Mouse (Mus musculus): ENCODE measurements around the gene St3gal6. TPM values are rescaled to one million over a fixed set of nuclear protein-coding genes. Genes with fewer than 3 reads are reported as not detected.

The St3gal6 gene
- polyA plus RNA-seq, 1 experiment = 38.8 TPM

- no peak for DNase-seq
- Histone ChIP-seq H3K4me1 (ENCODE audit: control insufficient read depth, insufficient read depth, low read length) (no peaks in the 10 kb centered on the region), H3K4me3 (replicated peaks; ENCODE audit: extremely low read depth, low read depth, low read length) (no peak overlapping the region)
- no peak for TF ChIP-seq CTCF (IDR thresholded peaks at IDR 0.05; ENCODE audit: insufficient read depth, low read length)
- TF ChIP-seq POLR2A (IDR thresholded peaks at IDR 0.05; ENCODE audit: borderline replicate concordance, extremely low read depth, low read depth, low read length) = no peak
- WGBS = 61% methylated on average over 2 of the region's 2 CpGs
These were observed 12.0 kb upstream of the St3gal6 start for GRCm38 (mm10) chr16:58536076-58536475.

GRCm38 (mm10) chr16:58535236-58535635 lies 11.2 kb upstream of the St3gal6 start:
- H3K4me3 ChIP-seq (replicated peaks; ENCODE audit: extremely low read depth, low read depth, low read length) = no peak overlapping the region
- H3K4me1 ChIP-seq (ENCODE audit: control insufficient read depth, insufficient read depth, low read length) = no peaks in the 10 kb centered on the region
- no peak for DNase-seq
- 68% methylated on average over 5 of the region's 5 CpGs for WGBS
- TF ChIP-seq CTCF (IDR thresholded peaks at IDR 0.05; ENCODE audit: insufficient read depth, low read length) = no peak
- TF ChIP-seq POLR2A (IDR thresholded peaks at IDR 0.05; ENCODE audit: borderline replicate concordance, extremely low read depth, low read depth, low read length) = no peak

DNA sequence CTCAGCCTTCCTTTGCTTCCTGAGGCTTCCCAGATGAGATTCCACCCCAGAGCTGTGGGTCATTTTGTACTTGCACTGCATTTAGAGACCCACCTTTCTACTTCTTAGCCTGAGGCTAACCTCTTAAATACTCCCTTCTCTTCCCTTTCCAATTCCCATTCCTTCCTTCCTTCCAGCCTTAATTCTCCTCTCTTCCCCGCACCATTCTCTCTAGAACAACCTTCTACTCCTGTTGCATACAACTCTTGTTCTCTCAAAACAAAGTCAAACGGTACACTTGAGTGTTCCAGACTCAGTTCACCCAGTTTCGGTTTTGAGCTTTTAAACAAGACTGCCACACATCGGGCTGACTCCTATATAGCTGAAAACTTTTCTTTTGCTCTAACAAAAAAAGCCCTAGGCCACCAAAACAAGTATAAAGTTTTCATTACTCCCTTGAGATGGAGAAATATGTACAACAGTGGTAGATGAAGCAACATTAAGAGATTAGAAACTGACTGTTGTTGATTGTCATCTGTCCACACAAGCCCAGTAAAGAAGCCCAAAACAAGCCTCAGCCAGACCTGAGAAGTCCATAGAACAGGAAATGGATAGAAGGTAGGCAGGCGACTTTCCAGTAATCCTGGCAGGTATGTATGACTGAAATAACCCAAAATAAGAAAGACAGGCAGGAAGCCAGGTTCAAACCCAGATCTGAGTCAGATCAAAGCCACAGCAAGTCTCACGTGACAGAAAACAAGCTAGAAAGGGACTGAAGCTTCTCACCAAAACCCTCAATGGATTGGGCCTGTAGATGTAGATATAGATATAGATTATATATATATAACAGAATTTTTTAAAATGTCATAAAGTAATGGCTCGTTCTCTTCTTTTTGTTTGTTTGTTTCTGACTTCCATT lies 10.5 kb upstream of the St3gal6 start:
- TF ChIP-seq POLR2A (IDR thresholded peaks at IDR 0.05; ENCODE audit: borderline replicate concordance, extremely low read depth, low read depth, low read length) (no peak), CTCF (IDR thresholded peaks at IDR 0.05; ENCODE audit: insufficient read depth, low read length) (no peak)
- Histone ChIP-seq H3K4me3 (replicated peaks; ENCODE audit: extremely low read depth, low read depth, low read length) (no peak overlapping the region), H3K4me1 (ENCODE audit: control insufficient read depth, insufficient read depth, low read length) (no peaks in the 10 kb centered on the region)
- DNase-seq = no peak
- WGBS = 84% methylated on average over 7 of the region's 7 CpGs

GRCm38 (mm10) chr16:58533742-58534141 lies 9.7 kb upstream of the St3gal6 start:
- DNase-seq = no peak
- H3K4me3 ChIP-seq (replicated peaks; ENCODE audit: extremely low read depth, low read depth, low read length) = no peak overlapping the region
- WGBS = 78% methylated on average over 5 of the region's 5 CpGs
- TF ChIP-seq CTCF (IDR thresholded peaks at IDR 0.05; ENCODE audit: insufficient read depth, low read length) = no peak
- no peak for TF ChIP-seq POLR2A (IDR thresholded peaks at IDR 0.05; ENCODE audit: borderline replicate concordance, extremely low read depth, low read depth, low read length)
- H3K4me1 ChIP-seq (ENCODE audit: control insufficient read depth, insufficient read depth, low read length) = no peaks in the 10 kb centered on the region

GRCm38 (mm10) chr16:58533254-58533653 lies 9.2 kb upstream of the St3gal6 start:
- no peak overlapping the region for H3K4me3 ChIP-seq (replicated peaks; ENCODE audit: extremely low read depth, low read depth, low read length)
- DNase-seq = no peak
- 94% methylated on average over 2 of the region's 2 CpGs for WGBS
- no peaks in the 10 kb centered on the region for H3K4me1 ChIP-seq (ENCODE audit: control insufficient read depth, insufficient read depth, low read length)
- TF ChIP-seq CTCF (IDR thresholded peaks at IDR 0.05; ENCODE audit: insufficient read depth, low read length) (no peak), POLR2A (IDR thresholded peaks at IDR 0.05; ENCODE audit: borderline replicate concordance, extremely low read depth, low read depth, low read length) (no peak)

DNA sequence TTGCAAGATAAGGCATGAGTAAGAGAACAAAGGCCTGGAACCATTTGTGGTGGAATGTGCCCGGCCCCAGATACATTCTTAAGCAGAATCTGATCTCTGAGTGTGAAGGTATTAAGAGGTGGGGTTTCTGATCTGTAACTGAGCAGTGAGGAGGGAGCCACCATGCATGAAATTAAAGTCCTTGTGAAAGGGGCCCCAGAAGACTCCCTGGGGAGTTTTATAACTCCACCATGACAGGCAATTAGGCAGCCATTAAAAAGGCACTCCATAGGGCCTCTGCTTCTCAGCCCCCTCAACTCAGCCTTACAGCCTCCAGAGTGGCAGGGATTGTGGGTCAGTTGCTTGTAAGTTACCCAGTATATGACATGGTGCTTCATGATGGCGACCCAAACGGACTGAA lies 8.5 kb upstream of the St3gal6 start:
- no peak overlapping the region for H3K4me3 ChIP-seq (replicated peaks; ENCODE audit: extremely low read depth, low read depth, low read length)
- no peak for DNase-seq
- H3K4me1 ChIP-seq (ENCODE audit: control insufficient read depth, insufficient read depth, low read length) = no peaks in the 10 kb centered on the region
- TF ChIP-seq POLR2A (IDR thresholded peaks at IDR 0.05; ENCODE audit: borderline replicate concordance, extremely low read depth, low read depth, low read length) = no peak
- TF ChIP-seq CTCF (IDR thresholded peaks at IDR 0.05; ENCODE audit: insufficient read depth, low read length) = no peak
- WGBS = 86% methylated on average over 3 of the region's 3 CpGs

DNA sequence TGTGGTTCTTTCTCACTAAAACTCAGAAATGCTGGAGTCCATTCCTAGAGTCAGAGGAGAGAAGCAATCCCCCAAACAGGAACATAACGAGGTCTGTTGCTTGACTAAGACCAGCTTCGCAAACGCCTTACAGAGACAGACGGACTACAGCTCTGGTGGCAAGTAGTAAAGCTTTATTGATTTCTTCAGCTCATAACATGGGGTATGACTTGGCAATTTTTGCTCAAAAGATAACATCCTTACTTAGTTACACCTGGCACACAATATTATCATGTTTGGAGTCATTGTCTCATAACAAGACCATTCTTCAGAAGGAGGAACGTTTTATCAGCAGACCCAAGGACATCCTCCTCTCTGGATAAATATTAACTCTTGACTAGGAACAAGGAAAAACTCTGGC lies 3.8 kb upstream of the St3gal6 start:
- 77% methylated on average over 5 of the region's 5 CpGs for WGBS

DNA sequence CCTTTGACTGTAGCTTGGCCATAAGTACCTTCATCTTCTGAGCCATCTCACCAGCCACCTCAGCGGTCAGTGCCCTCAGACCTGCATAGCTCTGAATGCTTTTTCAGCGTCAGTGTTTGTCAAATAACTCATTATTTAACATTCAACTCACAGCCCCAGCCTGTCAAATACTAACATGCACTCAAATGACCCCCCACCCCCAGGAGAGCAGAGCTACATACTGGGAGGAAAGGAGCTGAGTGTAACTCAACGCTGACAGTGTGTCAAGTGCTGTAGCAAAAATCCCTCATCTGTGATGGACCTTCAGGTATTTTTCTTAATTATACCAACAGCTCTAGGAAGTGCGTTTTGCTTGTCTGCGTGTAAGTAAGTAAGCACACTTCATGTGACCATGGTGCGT lies 2.7 kb upstream of the St3gal6 start:
- Histone ChIP-seq H3K4me3 (replicated peaks; ENCODE audit: extremely low read depth, low read depth, low read length) (no peak overlapping the region), H3K4me1 (ENCODE audit: control insufficient read depth, insufficient read depth, low read length) (no peaks in the 10 kb centered on the region)
- TF ChIP-seq POLR2A (IDR thresholded peaks at IDR 0.05; ENCODE audit: borderline replicate concordance, extremely low read depth, low read depth, low read length) = no peak
- no peak for TF ChIP-seq CTCF (IDR thresholded peaks at IDR 0.05; ENCODE audit: insufficient read depth, low read length)
- DNase-seq = no peak
- 72% methylated on average over 6 of the region's 6 CpGs for WGBS

More for the DNA sequence above, 3.8 kb upstream of the St3gal6 start:
- H3K4me3 ChIP-seq (replicated peaks; ENCODE audit: extremely low read depth, low read depth, low read length) = no peak overlapping the region
- TF ChIP-seq POLR2A (IDR thresholded peaks at IDR 0.05; ENCODE audit: borderline replicate concordance, extremely low read depth, low read depth, low read length) = no peak
- TF ChIP-seq CTCF (IDR thresholded peaks at IDR 0.05; ENCODE audit: insufficient read depth, low read length) = no peak
- H3K4me1 ChIP-seq (ENCODE audit: control insufficient read depth, insufficient read depth, low read length) = no peaks in the 10 kb centered on the region
- DNase-seq = no peak

DNA sequence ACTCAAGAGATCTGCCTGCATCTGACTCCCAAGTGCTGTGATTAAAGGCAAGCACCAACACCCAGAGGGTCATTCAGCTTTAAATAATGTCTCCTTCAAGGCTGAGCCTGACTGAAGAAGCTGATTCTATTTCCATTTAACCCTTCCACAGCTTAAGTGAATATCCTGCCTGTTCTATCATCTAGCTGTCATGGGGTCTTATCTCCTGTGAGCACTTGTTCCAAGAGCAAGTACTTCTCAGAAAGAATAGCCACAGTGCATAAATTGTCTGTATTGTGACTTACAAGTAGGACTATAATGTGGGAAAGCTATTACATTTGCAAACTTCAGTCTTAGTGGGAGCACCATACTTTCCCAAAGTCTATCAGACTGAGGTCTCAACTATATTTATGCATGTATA lies 1.8 kb upstream of the St3gal6 start:
- DNase-seq = no peak
- Histone ChIP-seq H3K4me3 (replicated peaks; ENCODE audit: extremely low read depth, low read depth, low read length) (no peak overlapping the region), H3K4me1 (ENCODE audit: control insufficient read depth, insufficient read depth, low read length) (no peaks in the 10 kb centered on the region)
- TF ChIP-seq POLR2A (IDR thresholded peaks at IDR 0.05; ENCODE audit: borderline replicate concordance, extremely low read depth, low read depth, low read length) (no peak), CTCF (IDR thresholded peaks at IDR 0.05; ENCODE audit: insufficient read depth, low read length) (no peak)

All from lung, adult 2 months (tissue).